Mouse (Mus musculus) frontal cortex, postnatal 36 days (tissue): ENCODE data around the gene Slc10a3.
"Not testable (repeated sequence)": the region's sequence is repeated elsewhere in the genome, so short reads cannot be mapped to it uniquely, and the experiment has no call there.

ENCODE experiments used
- DNase-seq, 2 experiments: peaks; one replicate each; pipeline ENCODE4 v3.0.0; 2022; ENCODE audit warnings: low spot score in 2 of 2

The Slc10a3 gene

GRCm38 (mm10) chrX:74372888-74373549 lies at the start of gene Slc10a3, which contains the start of gene Ubl4a:
Gene Slc10a3 (minus strand): TSS chrX:74373349.
Gene Ubl4a (minus strand): TSS chrX:74373218.
- peak; percentile 78 to 82 for DNase-seq

- peak; percentile 44 to 72 for DNase-seq
Measured at GRCm38 (mm10) chrX:74413377-74413776, 40.2 kb upstream of the Slc10a3 start.

GRCm38 (mm10) chrX:74408340-74408739 lies 35.2 kb upstream of the Slc10a3 start:
- no peak for DNase-seq

GRCm38 (mm10) chrX:74400136-74400535 lies 27.0 kb upstream of the Slc10a3 start:
- DNase-seq, result no peak

GRCm38 (mm10) chrX:74392535-74393443 lies 19.6 kb upstream of the Slc10a3 start, which contains the start of the genes Fam3a and Ikbkg:
Gene Fam3a (minus strand): TSS chrX:74393272.
Gene Ikbkg (plus strand): TSS chrX:74393290.
- peak; percentile 72 to 82 for DNase-seq

- DNase-seq, result no peak
Measured at GRCm38 (mm10) chrX:74388153-74388552, 15.0 kb upstream of the Slc10a3 start.

GRCm38 (mm10) chrX:74384451-74384850 lies 11.3 kb upstream of the Slc10a3 start:
- no peak for DNase-seq

GRCm38 (mm10) chrX:74368209-74368909 lies 4.8 kb downstream of the Slc10a3 start:
- DNase-seq, result peak; percentile 47 to 58

- DNase-seq, result no peak
Measured at GRCm38 (mm10) chrX:74367512-74367911, 5.6 kb downstream of the Slc10a3 start.

GRCm38 (mm10) chrX:74359171-74359570 lies 14.0 kb downstream of the Slc10a3 start:
- no peak for DNase-seq

GRCm38 (mm10) chrX:74357069-74357468 lies 16.1 kb downstream of the Slc10a3 start:
- DNase-seq, result not testable (repeated sequence)

- peak; percentile 67 to 79 for DNase-seq
Measured at GRCm38 (mm10) chrX:74353467-74353770, 19.7 kb downstream of the Slc10a3 start, which contains the start of gene Lage3. Gene Lage3 (minus strand): TSS chrX:74353618.

- no peak for DNase-seq
Measured at GRCm38 (mm10) chrX:74352645-74353466, 20.3 kb downstream of the Slc10a3 start.

- no peak for DNase-seq
Measured at GRCm38 (mm10) chrX:74330166-74330930, 42.8 kb downstream of the Slc10a3 start.

GRCm38 (mm10) chrX:74329215-74329671 lies 43.9 kb downstream of the Slc10a3 start:
- DNase-seq, result no peak

- DNase-seq, result peak; percentile 51 to 55
Measured at GRCm38 (mm10) chrX:74328725-74329161, 44.4 kb downstream of the Slc10a3 start, which contains the start of gene Plxna3. Gene Plxna3 (plus strand): TSS chrX:74329066.
